Mouse (Mus musculus): ENCODE results near the gene Prdm15. TPM values are rescaled to one million over a fixed set of nuclear protein-coding genes. Genes with fewer than 3 reads are reported as not detected.

Prdm15 gene
- polyA plus RNA-seq, 1 experiment from 2014 or later: 16.8 TPM

GRCm38 (mm10) chr16:97851061-97851740 lies 449 bp downstream of the Prdm15 start:
- H3K27ac ChIP-seq: peak overlapping the region; percentile 99
- no peaks in the 10 kb centered on the region for H3K9me3 ChIP-seq
- H3K4me3 ChIP-seq: peak overlapping the region; percentile 76
- peaks cover 32% of the 10 kb centered on the region for H3K4me1 ChIP-seq (replicated peaks)
- DNase-seq (ENCODE audit: low spot score): peak; percentile 89
- H3K27me3 ChIP-seq (ENCODE audit: insufficient read depth, poor library complexity, severe bottlenecking): no peaks in the 10 kb centered on the region
- WGBS: under 1% methylated on average over 77 of the region's 77 CpGs
- peaks cover 29% of the 10 kb centered on the region for H3K36me3 ChIP-seq

GRCm38 (mm10) chr16:97850667-97851060 lies 986 bp downstream of the Prdm15 start:
- H3K27ac ChIP-seq: peak overlapping the region; percentile 99
- peaks cover 32% of the 10 kb centered on the region for H3K4me1 ChIP-seq (replicated peaks)
- DNase-seq (ENCODE audit: low spot score): no peak
- H3K36me3 ChIP-seq: peaks cover 35% of the 10 kb centered on the region
- peak overlapping the region; percentile 76 for H3K4me3 ChIP-seq
- WGBS: 3% methylated on average over 11 of the region's 11 CpGs
- H3K27me3 ChIP-seq (ENCODE audit: insufficient read depth, poor library complexity, severe bottlenecking): no peaks in the 10 kb centered on the region
- no peaks in the 10 kb centered on the region for H3K9me3 ChIP-seq

GRCm38 (mm10) chr16:97848832-97849231 lies 2.8 kb downstream of the Prdm15 start:
- H3K4me1 ChIP-seq (replicated peaks): peaks cover 32% of the 10 kb centered on the region

DNA sequence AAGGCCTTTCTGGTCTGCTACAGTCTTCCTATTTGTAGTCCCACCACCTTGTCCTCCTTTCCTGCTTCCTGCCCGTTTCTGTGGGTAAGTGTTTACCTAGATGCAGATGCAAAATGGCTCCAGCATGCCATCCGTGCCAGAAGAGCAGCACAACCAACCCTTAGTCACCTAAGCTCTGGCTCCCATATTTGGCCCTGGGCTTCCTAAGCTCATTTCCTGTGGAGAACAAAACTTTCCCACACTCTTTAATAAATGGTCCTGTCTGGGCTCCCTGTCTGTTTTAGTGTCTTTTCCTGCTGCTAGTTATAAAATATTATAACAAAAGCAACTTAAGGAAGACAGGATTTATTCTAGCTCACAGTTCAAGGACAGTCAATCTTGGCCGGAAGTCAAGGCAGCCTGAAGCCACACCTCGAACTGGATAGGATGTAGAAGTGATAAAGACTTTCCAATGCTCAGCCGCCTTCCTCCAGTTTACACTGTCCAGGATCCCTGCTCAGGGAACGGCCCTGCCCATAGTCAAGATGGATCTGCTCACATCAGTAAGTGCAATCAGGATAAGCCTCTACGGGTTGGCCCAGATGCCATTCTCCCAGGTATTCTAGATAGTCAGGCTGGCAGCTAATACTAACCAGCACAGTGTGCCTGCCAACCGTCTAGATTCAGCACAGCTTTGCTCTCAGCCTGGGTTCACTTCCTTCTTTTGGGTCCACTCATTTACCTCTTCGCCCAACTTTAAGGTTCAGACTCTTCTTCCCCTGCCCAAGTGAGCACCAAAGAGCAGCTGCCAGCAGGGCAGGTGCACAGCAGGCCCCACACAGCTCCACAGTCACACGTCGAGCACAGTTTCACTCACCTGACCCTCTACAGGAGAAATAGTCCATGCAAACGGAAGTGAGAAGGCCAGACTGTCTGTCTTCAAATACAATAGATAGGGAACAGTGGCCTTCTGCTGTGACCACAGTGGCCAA lies 6.4 kb downstream of the Prdm15 start:
- Histone ChIP-seq H3K27ac (no peak overlapping the region), H3K27me3 (ENCODE audit: insufficient read depth, poor library complexity, severe bottlenecking) (no peaks in the 10 kb centered on the region), H3K4me1 (replicated peaks) (peaks cover 19% of the 10 kb centered on the region), H3K4me3 (no peak overlapping the region), H3K9me3 (no peaks in the 10 kb centered on the region), H3K36me3 (peaks cover 54% of the 10 kb centered on the region)
- WGBS: 90% methylated on average over 12 of the region's 12 CpGs
- no peak for DNase-seq (ENCODE audit: low spot score)

More at GRCm38 (mm10) chr16:97848832-97849231, 2.8 kb downstream of the Prdm15 start:
- no peak for DNase-seq (ENCODE audit: low spot score)
- Histone ChIP-seq H3K36me3 (peaks cover 39% of the 10 kb centered on the region), H3K27ac (no peak overlapping the region), H3K9me3 (no peaks in the 10 kb centered on the region), H3K27me3 (ENCODE audit: insufficient read depth, poor library complexity, severe bottlenecking) (no peaks in the 10 kb centered on the region), H3K4me3 (no peak overlapping the region)
- 80% methylated on average over 6 of the region's 6 CpGs for WGBS

DNA sequence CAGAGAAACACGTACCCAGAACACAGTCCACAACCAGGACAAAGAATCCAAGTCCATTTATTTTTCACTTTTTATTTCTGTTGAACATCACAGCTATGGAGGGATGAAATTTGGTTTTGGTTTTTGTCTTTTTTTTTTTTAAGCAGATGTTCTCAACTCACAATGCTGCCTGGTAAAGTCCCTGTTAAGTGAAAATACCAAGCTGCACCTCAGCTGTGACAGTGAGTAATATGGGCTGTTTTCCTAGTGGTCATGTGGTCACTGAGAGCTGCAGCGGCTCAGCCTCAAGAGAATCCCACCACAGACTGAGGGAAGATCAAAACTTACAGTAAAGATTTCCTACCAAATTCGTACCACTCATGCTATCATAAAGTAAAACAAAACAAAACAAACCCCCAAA lies 19.5 kb downstream of the Prdm15 start:
- no peak overlapping the region for H3K4me3 ChIP-seq

GRCm38 (mm10) chr16:97828207-97828606 lies 23.4 kb downstream of the Prdm15 start:
- no peaks in the 10 kb centered on the region for H3K9me3 ChIP-seq
- no peak for DNase-seq (ENCODE audit: low spot score)
- H3K27me3 ChIP-seq (ENCODE audit: insufficient read depth, poor library complexity, severe bottlenecking): no peaks in the 10 kb centered on the region
- no peak overlapping the region for H3K27ac ChIP-seq
- 85% methylated on average over 1 of the region's 1 CpGs for WGBS
- peaks cover 83% of the 10 kb centered on the region for H3K36me3 ChIP-seq
- no peaks in the 10 kb centered on the region for H3K4me1 ChIP-seq (replicated peaks)
- no peak overlapping the region for H3K4me3 ChIP-seq

More for the DNA sequence above, 19.5 kb downstream of the Prdm15 start:
- H3K27me3 ChIP-seq (ENCODE audit: insufficient read depth, poor library complexity, severe bottlenecking): no peaks in the 10 kb centered on the region
- no peak for DNase-seq (ENCODE audit: low spot score)
- H3K9me3 ChIP-seq: no peaks in the 10 kb centered on the region
- WGBS: 89% methylated on average over 3 of the region's 3 CpGs
- H3K36me3 ChIP-seq: peaks cover 99% of the 10 kb centered on the region
- H3K4me1 ChIP-seq (replicated peaks): no peaks in the 10 kb centered on the region
- H3K27ac ChIP-seq: no peak overlapping the region

DNA sequence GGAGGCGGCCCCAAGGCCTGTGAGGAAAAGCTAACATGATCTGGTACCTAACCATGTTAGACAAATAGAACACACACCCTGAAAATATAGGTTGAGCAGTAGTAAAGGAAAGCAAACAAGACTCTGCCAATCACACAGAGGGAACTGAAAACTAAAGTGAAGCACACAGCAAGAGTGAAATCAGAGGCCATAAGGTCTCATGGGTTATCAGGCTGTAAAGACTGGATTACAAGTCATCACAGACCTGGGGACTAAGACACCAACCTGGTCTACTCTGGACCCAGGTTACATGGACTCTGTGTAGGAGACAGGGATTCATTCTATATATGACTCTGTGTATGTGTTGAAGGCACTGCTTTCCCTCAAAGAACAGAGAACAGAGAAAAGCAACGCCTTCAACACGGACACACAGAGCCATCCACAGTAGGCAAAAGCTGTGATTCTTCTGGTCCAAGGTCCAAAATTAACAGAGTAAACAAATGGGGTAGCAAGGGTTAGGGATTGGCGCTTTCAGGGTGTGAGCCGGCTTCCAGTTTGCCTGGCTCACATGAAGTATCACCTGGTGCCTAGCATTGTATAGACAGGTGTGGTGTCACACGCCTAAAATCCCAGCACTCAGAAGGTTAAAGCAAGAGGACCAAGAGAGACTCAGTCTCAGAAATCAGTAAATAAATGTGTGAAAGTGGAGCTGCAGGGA lies 28.2 kb downstream of the Prdm15 start:
- Histone ChIP-seq H3K4me1 (replicated peaks) (no peaks in the 10 kb centered on the region), H3K27me3 (ENCODE audit: insufficient read depth, poor library complexity, severe bottlenecking) (no peaks in the 10 kb centered on the region), H3K4me3 (no peak overlapping the region), H3K9me3 (no peaks in the 10 kb centered on the region), H3K27ac (no peak overlapping the region), H3K36me3 (peaks cover 84% of the 10 kb centered on the region)
- WGBS: 95% methylated on average over 6 of the region's 6 CpGs
- DNase-seq (ENCODE audit: low spot score): no peak

GRCm38 (mm10) chr16:97819532-97819931 lies 32.1 kb downstream of the Prdm15 start:
- WGBS: 87% methylated on average over 4 of the region's 4 CpGs
- Histone ChIP-seq H3K4me1 (replicated peaks) (no peaks in the 10 kb centered on the region), H3K4me3 (no peak overlapping the region), H3K9me3 (no peaks in the 10 kb centered on the region), H3K27ac (no peak overlapping the region), H3K27me3 (ENCODE audit: insufficient read depth, poor library complexity, severe bottlenecking) (no peaks in the 10 kb centered on the region), H3K36me3 (peaks cover 95% of the 10 kb centered on the region)
- DNase-seq (ENCODE audit: low spot score): no peak

DNA sequence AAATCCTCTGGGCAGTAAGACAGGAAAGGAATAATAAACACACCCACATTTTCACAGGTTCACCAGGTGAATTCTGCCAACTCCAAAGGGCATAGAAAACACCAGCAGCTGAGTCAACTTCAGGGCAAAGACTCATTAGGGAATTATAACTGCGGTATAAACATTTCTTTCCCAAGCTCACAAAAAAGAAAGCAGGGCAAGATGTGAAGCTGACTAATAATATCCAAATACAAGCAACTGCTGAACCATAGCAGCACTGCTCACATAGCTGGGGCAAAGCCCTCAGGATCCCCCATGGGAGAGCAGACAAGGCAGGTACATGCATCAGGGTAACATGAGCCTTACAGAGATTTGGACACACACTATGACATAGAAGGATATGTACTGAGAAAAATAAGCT lies 34.2 kb downstream of the Prdm15 start:
- no peak overlapping the region for H3K27ac ChIP-seq
- no peaks in the 10 kb centered on the region for H3K9me3 ChIP-seq
- H3K36me3 ChIP-seq: peaks cover 100% of the 10 kb centered on the region
- no peak for DNase-seq (ENCODE audit: low spot score)
- no peak overlapping the region for H3K4me3 ChIP-seq
- no peaks in the 10 kb centered on the region for H3K4me1 ChIP-seq (replicated peaks)
- H3K27me3 ChIP-seq (ENCODE audit: insufficient read depth, poor library complexity, severe bottlenecking): no peaks in the 10 kb centered on the region
- 93% methylated on average over 1 of the region's 1 CpGs for WGBS

- 85% methylated on average over 5 of the region's 5 CpGs for WGBS
- Histone ChIP-seq H3K27me3 (ENCODE audit: insufficient read depth, poor library complexity, severe bottlenecking) (no peaks in the 10 kb centered on the region), H3K4me3 (no peak overlapping the region), H3K36me3 (peaks cover 100% of the 10 kb centered on the region), H3K9me3 (no peaks in the 10 kb centered on the region), H3K4me1 (replicated peaks) (no peaks in the 10 kb centered on the region), H3K27ac (no peak overlapping the region)
- DNase-seq (ENCODE audit: low spot score): no peak
These were observed 36.4 kb downstream of the Prdm15 start for GRCm38 (mm10) chr16:97815269-97815668.

- H3K27ac ChIP-seq: no peak overlapping the region
- no peaks in the 10 kb centered on the region for H3K4me1 ChIP-seq (replicated peaks)
- WGBS: 99% methylated on average over 2 of the region's 2 CpGs
- peaks cover 100% of the 10 kb centered on the region for H3K36me3 ChIP-seq
- H3K4me3 ChIP-seq: no peak overlapping the region
- no peaks in the 10 kb centered on the region for H3K9me3 ChIP-seq
- H3K27me3 ChIP-seq (ENCODE audit: insufficient read depth, poor library complexity, severe bottlenecking): no peaks in the 10 kb centered on the region
- DNase-seq (ENCODE audit: low spot score): no peak
These were observed 37.6 kb downstream of the Prdm15 start for GRCm38 (mm10) chr16:97814060-97814459.

DNA sequence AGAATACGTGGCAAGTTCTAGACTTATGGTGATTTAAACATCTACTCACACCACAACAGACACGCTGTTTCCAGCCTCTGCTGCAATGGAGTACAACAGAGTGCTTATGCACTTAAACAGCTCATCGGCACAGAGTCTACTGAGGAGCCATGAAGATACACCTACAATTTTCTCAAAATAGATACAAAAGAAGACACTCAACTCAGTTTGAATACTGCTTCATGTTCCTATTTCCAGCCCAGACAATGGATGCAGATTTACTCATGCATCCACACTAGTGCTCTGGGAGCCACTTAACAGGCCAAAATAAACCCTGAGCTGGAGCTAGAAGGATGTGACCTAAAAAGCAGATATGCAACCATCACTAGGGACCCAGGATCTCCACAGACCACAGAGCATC lies 42.8 kb downstream of the Prdm15 start:
- DNase-seq (ENCODE audit: low spot score): no peak
- Histone ChIP-seq H3K36me3 (peaks cover 100% of the 10 kb centered on the region), H3K4me1 (replicated peaks) (no peaks in the 10 kb centered on the region), H3K27ac (no peak overlapping the region), H3K4me3 (no peak overlapping the region), H3K27me3 (ENCODE audit: insufficient read depth, poor library complexity, severe bottlenecking) (no peaks in the 10 kb centered on the region), H3K9me3 (no peaks in the 10 kb centered on the region)
- WGBS: 92% methylated on average over 3 of the region's 3 CpGs

Measured in hindbrain, embryonic 10.5 days (tissue).